Mouse (Mus musculus) liver, adult 2 months (tissue): ENCODE data around the gene Gm21970.

Experiments used
- CTCF ChIP-seq: fragments of 200-500 bp; IDR thresholded peaks from 2 replicates; pipeline ENCODE4 v1.5.1; 2011; ENCODE audit warnings: low read depth, low read length, control low read depth
- POLR2A ChIP-seq: fragments of 200-500 bp; IDR thresholded peaks from 2 replicates; pipeline ENCODE4 v1.6.1; 2011; ENCODE audit warnings: low read length, control low read depth; ENCODE audit not compliant: insufficient read depth; ENCODE audit errors: extremely low read depth

GRCm38 (mm10) chr16:91367066-91367465 lies 24.5 kb upstream of the Gm21970 start:
- no peak for TF ChIP-seq CTCF
- no peak for TF ChIP-seq POLR2A
